Mouse (Mus musculus): Measurements from ENCODE around the gene Vmn2r71.

Vmn2r71 gene

GRCm38 (mm10) chr7:85562787-85563186, at the start of gene Vmn2r71:
Gene Vmn2r71 (plus strand): TSS chr7:85563087.
- no peak for DNase-seq (ENCODE audit: low spot score)

- DNase-seq (ENCODE audit: low spot score): no peak
Measured at GRCm38 (mm10) chr7:85542108-85542507, 20.8 kb upstream of the Vmn2r71 start.

GRCm38 (mm10) chr7:85543118-85543517, 19.8 kb upstream of the Vmn2r71 start:
- no peak for DNase-seq (ENCODE audit: low spot score)

- no peak for DNase-seq (ENCODE audit: low spot score)
Measured at GRCm38 (mm10) chr7:85569092-85569491, 6.2 kb downstream of the Vmn2r71 start, which contains the start of gene Vmn2r70. Gene Vmn2r70 (minus strand): TSS chr7:85569192.

All from layer of hippocampus, adult 11-12 months (tissue).